Mouse (Mus musculus): Measurements from ENCODE around the gene Alad. TPM values are rescaled to one million over a fixed set of nuclear protein-coding genes. Genes with fewer than 3 reads are reported as not detected.

Alad gene
- polyA plus RNA-seq, 1 experiment from 2014 or later = 72.2 TPM

DNA sequence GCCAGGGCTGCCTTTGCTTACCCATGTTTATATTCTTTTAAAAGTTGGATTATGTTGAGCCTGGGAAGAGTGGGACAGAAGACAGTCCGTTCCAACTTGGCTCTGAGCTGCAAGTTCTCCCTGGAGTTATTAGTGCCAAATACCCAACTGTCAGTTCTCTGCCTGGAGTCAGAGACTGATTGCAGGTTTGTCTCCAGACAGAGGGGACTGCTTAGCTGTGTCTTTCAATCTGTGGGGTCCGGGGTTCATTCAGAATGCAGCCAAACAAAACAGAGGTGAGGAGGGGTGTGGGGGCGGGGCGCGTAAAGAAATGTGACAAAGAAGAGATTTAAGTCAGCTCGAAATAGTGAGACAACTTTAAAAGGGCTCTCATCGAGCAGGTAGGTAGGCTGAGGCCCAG, 18.2 kb downstream of the Alad start:
- WGBS = 0% methylated on average over 7 of the region's 7 CpGs

DNA sequence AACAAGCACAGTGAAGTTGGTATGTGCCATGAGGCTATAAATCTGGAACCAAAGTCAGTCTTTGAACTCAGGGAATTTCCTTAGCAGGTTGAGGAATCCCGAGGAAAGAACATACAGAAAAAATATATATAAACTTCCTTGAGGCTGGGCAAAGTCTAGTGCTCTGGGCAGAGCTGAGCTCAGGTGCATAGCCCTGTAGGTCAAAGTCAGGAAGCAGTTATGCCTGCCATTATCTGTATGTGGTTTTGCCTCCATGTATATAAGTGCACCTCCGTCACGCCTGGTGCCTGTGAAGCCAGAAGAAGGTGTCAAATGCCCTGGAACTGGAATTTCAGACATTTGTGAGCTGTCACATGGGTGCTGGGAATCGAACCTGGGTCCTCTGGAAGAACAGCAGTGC, 18.9 kb downstream of the Alad start:
- 86% methylated on average over 4 of the region's 4 CpGs for WGBS
- Histone ChIP-seq H3K4me2 (ENCODE audit: low read length) (no peak overlapping the region), H3K4me3 (ENCODE audit: low read length) (no peak overlapping the region), H3K36me3 (ENCODE audit: control insufficient read depth, insufficient read depth, low read length) (peaks cover 17% of the 10 kb centered on the region), H3K27ac (ENCODE audit: low read depth, low read length) (no peak overlapping the region), H3K9ac (ENCODE audit: low read depth, low read length) (no peak overlapping the region), H3K4me1 (ENCODE audit: control insufficient read depth, insufficient read depth, low read depth, low read length) (peaks cover 12% of the 10 kb centered on the region), H3K27me3 (replicated peaks; ENCODE audit: control insufficient read depth, insufficient read depth, low read length) (no peaks in the 10 kb centered on the region), H3K9me3 (ENCODE audit: control insufficient read depth, low read length) (no peaks in the 10 kb centered on the region)
- no peak for ATAC-seq

More for the DNA sequence above, 18.2 kb downstream of the Alad start:
- H3K27me3 ChIP-seq (replicated peaks; ENCODE audit: control insufficient read depth, insufficient read depth, low read length) = no peaks in the 10 kb centered on the region
- H3K36me3 ChIP-seq (ENCODE audit: control insufficient read depth, insufficient read depth, low read length) = peaks cover 17% of the 10 kb centered on the region
- peaks cover 12% of the 10 kb centered on the region for H3K4me1 ChIP-seq (ENCODE audit: control insufficient read depth, insufficient read depth, low read depth, low read length)
- peak overlapping the region; percentile 68 for H3K27ac ChIP-seq (ENCODE audit: low read depth, low read length)
- no peaks in the 10 kb centered on the region for H3K9me3 ChIP-seq (ENCODE audit: control insufficient read depth, low read length)
- H3K9ac ChIP-seq (ENCODE audit: low read depth, low read length) = peak overlapping the region; percentile 88
- H3K4me2 ChIP-seq (ENCODE audit: low read length) = peak overlapping the region; percentile 77
- ATAC-seq = peak; percentile 15
- peak overlapping the region; percentile 82 for H3K4me3 ChIP-seq (ENCODE audit: low read length)

DNA sequence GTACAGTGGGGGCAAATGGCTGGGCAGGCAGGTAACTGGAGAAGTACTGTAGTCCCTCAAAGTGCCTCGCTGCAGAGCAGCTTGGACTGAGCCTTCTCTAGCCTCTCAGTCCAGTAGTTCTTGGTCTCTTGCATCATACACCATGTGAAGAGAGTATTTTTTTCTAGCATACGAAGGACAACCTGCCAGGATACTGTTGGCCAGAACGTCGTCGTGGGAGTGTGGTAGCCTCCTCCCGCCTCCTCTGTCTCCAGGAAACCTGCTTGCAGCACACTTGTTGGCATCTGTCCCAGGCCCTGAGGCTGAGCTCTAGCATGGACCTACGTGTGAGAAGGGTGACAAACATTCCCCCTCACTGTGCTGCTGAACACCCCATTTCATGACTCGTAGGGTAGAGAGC, 22.9 kb downstream of the Alad start:
- Histone ChIP-seq H3K9ac (ENCODE audit: low read depth, low read length) (no peak overlapping the region), H3K4me3 (ENCODE audit: low read length) (no peak overlapping the region), H3K27me3 (replicated peaks; ENCODE audit: control insufficient read depth, insufficient read depth, low read length) (no peaks in the 10 kb centered on the region), H3K9me3 (ENCODE audit: control insufficient read depth, low read length) (no peaks in the 10 kb centered on the region), H3K4me2 (ENCODE audit: low read length) (no peak overlapping the region), H3K36me3 (ENCODE audit: control insufficient read depth, insufficient read depth, low read length) (peaks cover 17% of the 10 kb centered on the region), H3K27ac (ENCODE audit: low read depth, low read length) (no peak overlapping the region), H3K4me1 (ENCODE audit: control insufficient read depth, insufficient read depth, low read depth, low read length) (peaks cover 10% of the 10 kb centered on the region)
- 67% methylated on average over 8 of the region's 8 CpGs for WGBS
- peak; percentile 31; the same call in 1 of the 2 replicates for ATAC-seq

DNA sequence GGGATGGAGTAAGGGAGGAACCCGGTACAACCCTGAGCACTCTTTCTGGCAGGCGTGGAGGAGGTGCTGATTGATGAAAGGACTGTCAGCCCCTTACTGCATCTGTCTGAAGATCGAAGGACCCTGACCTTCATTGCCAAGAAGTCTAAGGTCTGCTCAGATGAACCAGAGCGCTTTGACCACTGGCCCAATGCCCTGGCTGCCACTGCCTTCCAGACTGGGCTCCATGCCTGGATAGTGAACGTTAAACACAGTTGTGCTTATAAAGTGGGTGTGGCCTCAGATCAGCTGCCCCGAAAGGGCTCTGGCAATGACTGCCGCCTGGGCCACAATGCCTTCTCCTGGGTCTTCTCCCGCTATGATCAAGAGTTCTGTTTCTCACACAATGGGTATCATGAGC, 23.8 kb downstream of the Alad start:
- no peak for ATAC-seq
- WGBS = 77% methylated on average over 8 of the region's 8 CpGs
- no peaks in the 10 kb centered on the region for H3K27me3 ChIP-seq (replicated peaks; ENCODE audit: control insufficient read depth, insufficient read depth, low read length)
- peaks cover 17% of the 10 kb centered on the region for H3K36me3 ChIP-seq (ENCODE audit: control insufficient read depth, insufficient read depth, low read length)
- H3K4me2 ChIP-seq (ENCODE audit: low read length) = no peak overlapping the region
- H3K4me1 ChIP-seq (ENCODE audit: control insufficient read depth, insufficient read depth, low read depth, low read length) = peaks cover 3% of the 10 kb centered on the region
- no peak overlapping the region for H3K4me3 ChIP-seq (ENCODE audit: low read length)
- H3K27ac ChIP-seq (ENCODE audit: low read depth, low read length) = no peak overlapping the region
- H3K9ac ChIP-seq (ENCODE audit: low read depth, low read length) = no peak overlapping the region
- no peaks in the 10 kb centered on the region for H3K9me3 ChIP-seq (ENCODE audit: control insufficient read depth, low read length)

DNA sequence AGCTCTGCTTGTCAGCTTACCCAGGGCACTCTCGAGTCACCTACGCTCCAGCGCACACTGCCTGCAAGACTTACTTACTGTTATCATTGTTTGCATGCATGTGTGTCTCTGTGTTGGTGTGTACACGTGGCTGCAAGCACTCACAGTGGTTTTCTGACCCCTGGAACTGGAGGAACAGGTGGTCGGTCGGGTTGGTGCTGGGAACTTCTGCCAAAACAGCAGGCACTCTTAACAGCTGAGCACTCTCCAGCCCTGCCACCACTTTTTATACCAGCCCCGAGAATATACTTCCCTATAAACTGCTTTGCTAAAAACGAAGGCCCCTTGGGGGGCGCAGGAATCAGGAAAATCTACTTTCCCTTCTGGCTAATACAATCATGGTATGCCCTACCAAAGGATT, 25.5 kb downstream of the Alad start:
- H3K36me3 ChIP-seq (ENCODE audit: control insufficient read depth, insufficient read depth, low read length) = peaks cover 11% of the 10 kb centered on the region

DNA sequence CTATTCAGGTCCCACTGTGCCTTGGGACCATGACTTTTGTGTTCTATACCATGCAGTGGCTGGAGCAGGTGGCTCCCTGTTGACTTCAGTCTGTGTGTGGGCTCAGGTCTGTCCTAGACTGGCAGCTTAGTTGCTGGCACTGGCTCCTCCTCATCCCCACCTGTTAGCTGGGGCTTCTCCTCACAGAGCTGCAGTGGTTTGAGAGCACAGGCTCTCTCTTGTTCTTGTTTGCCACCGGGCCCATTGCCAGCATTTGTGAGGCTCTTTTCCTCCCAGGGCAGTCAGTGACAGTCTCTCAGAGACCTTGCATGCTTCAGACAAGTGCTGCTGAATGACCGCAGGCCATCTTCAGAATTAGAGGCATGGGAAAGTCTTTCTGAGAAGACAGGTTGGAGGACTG, 27.0 kb downstream of the Alad start:
- peaks cover 1% of the 10 kb centered on the region; the same call in 1 of the 2 replicates for H3K36me3 ChIP-seq (ENCODE audit: control insufficient read depth, insufficient read depth, low read length)
- ATAC-seq = no peak
- WGBS = 89% methylated on average over 2 of the region's 2 CpGs
- H3K27me3 ChIP-seq (replicated peaks; ENCODE audit: control insufficient read depth, insufficient read depth, low read length) = no peaks in the 10 kb centered on the region
- H3K9me3 ChIP-seq (ENCODE audit: control insufficient read depth, low read length) = no peaks in the 10 kb centered on the region
- H3K4me3 ChIP-seq (ENCODE audit: low read length) = no peak overlapping the region
- H3K4me1 ChIP-seq (ENCODE audit: control insufficient read depth, insufficient read depth, low read depth, low read length) = no peaks in the 10 kb centered on the region
- H3K9ac ChIP-seq (ENCODE audit: low read depth, low read length) = no peak overlapping the region
- H3K27ac ChIP-seq (ENCODE audit: low read depth, low read length) = no peak overlapping the region
- no peak overlapping the region for H3K4me2 ChIP-seq (ENCODE audit: low read length)

More for the DNA sequence above, 25.5 kb downstream of the Alad start:
- Histone ChIP-seq H3K27me3 (replicated peaks; ENCODE audit: control insufficient read depth, insufficient read depth, low read length) (no peaks in the 10 kb centered on the region), H3K9me3 (ENCODE audit: control insufficient read depth, low read length) (no peaks in the 10 kb centered on the region), H3K4me2 (ENCODE audit: low read length) (no peak overlapping the region), H3K4me3 (ENCODE audit: low read length) (no peak overlapping the region), H3K27ac (ENCODE audit: low read depth, low read length) (no peak overlapping the region), H3K4me1 (ENCODE audit: control insufficient read depth, insufficient read depth, low read depth, low read length) (no peaks in the 10 kb centered on the region), H3K9ac (ENCODE audit: low read depth, low read length) (no peak overlapping the region)
- WGBS = 62% methylated on average over 9 of the region's 9 CpGs
- ATAC-seq = no peak

DNA sequence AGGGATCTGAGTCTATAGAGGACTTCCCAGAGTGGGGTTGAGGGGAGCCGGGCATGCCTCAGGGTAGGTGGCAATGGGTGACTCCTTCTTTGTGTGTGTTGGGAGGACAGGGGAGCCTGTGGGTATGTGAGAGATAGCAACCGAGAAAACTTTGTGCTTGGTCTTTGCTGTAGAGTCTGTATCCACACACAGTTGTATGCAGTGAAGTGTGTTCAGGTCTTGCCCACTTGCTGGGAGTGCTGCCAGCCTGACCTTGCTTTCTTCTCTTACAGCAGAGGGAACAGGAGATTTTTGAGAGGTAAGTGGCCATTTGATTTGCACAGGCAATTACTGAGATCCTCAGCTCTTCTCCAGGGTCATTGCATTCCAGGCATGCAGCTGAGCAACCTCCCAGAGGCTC, 31.8 kb downstream of the Alad start:
- Histone ChIP-seq H3K27ac (ENCODE audit: low read depth, low read length) (no peak overlapping the region), H3K36me3 (ENCODE audit: control insufficient read depth, insufficient read depth, low read length) (no peaks in the 10 kb centered on the region), H3K4me2 (ENCODE audit: low read length) (no peak overlapping the region), H3K4me1 (ENCODE audit: control insufficient read depth, insufficient read depth, low read depth, low read length) (no peaks in the 10 kb centered on the region), H3K9me3 (ENCODE audit: control insufficient read depth, low read length) (no peaks in the 10 kb centered on the region), H3K9ac (ENCODE audit: low read depth, low read length) (no peak overlapping the region), H3K27me3 (replicated peaks; ENCODE audit: control insufficient read depth, insufficient read depth, low read length) (no peaks in the 10 kb centered on the region), H3K4me3 (ENCODE audit: low read length) (no peak overlapping the region)
- 93% methylated on average over 2 of the region's 2 CpGs for WGBS
- ATAC-seq = no peak

DNA sequence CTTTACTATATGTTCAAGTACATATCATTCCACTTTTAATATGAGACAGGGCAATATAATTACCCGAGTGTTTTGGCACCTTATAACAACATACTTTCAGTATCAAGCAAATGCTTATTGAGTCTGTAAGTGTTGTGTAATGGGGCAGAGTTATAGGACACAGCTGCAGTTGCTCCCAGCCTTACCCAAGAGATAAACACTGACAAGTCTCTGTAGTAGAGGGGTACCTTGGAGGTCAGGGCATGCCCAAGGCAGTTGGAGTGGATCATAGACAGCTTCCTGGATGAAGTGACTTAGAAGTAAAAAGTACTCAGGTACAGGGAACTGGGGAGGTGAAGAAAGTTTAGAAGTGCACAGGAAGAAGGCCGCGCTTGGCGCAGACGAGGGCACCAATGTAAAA, 32.5 kb downstream of the Alad start:
- H3K4me1 ChIP-seq (ENCODE audit: control insufficient read depth, insufficient read depth, low read depth, low read length) = no peaks in the 10 kb centered on the region
- no peak overlapping the region for H3K9ac ChIP-seq (ENCODE audit: low read depth, low read length)
- no peak overlapping the region for H3K4me3 ChIP-seq (ENCODE audit: low read length)
- 96% methylated on average over 5 of the region's 5 CpGs for WGBS
- H3K36me3 ChIP-seq (ENCODE audit: control insufficient read depth, insufficient read depth, low read length) = no peaks in the 10 kb centered on the region
- no peak overlapping the region for H3K4me2 ChIP-seq (ENCODE audit: low read length)
- no peaks in the 10 kb centered on the region for H3K27me3 ChIP-seq (replicated peaks; ENCODE audit: control insufficient read depth, insufficient read depth, low read length)
- no peak for ATAC-seq
- no peak overlapping the region for H3K27ac ChIP-seq (ENCODE audit: low read depth, low read length)
- no peaks in the 10 kb centered on the region for H3K9me3 ChIP-seq (ENCODE audit: control insufficient read depth, low read length)

DNA sequence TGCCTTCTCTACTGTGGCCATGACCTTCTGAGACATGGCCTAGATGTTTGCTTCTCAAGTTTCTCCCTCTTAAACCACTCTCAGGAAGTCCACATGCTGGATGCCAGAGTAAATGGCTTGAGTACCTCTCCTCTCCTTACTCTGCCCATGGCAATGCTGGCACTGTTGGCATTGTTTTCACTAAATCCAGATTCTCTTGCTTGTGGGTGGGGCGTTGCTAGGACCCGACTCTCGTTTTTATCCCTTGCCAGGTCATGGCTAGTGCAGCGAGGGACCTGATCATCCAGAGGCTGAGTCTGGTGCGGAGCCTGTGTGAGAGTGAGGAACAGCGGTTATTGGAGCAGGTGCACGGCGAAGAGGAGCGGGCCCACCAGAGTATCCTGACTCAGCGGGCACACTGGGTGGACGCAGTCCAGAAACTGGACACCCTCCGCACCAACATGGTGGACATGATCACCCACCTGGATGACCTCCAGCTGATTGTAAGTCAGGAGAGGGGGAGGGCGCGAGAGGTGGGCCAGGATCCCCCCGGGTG, 33.5 kb downstream of the Alad start:
- 92% methylated on average over 15 of the region's 15 CpGs for WGBS
- H3K9ac ChIP-seq (ENCODE audit: low read depth, low read length) = no peak overlapping the region
- no peak for ATAC-seq

More for the DNA sequence above, 33.5 kb downstream of the Alad start:
- H3K36me3 ChIP-seq (ENCODE audit: control insufficient read depth, insufficient read depth, low read length) = no peaks in the 10 kb centered on the region
- no peak overlapping the region for H3K4me3 ChIP-seq (ENCODE audit: low read length)
- no peaks in the 10 kb centered on the region for H3K9me3 ChIP-seq (ENCODE audit: control insufficient read depth, low read length)
- H3K4me1 ChIP-seq (ENCODE audit: control insufficient read depth, insufficient read depth, low read depth, low read length) = no peaks in the 10 kb centered on the region
- no peak overlapping the region for H3K27ac ChIP-seq (ENCODE audit: low read depth, low read length)
- H3K27me3 ChIP-seq (replicated peaks; ENCODE audit: control insufficient read depth, insufficient read depth, low read length) = no peaks in the 10 kb centered on the region
- H3K4me2 ChIP-seq (ENCODE audit: low read length) = no peak overlapping the region

Measured in hindbrain, embryonic 16.5 days (tissue).